Mouse (Mus musculus): Measurements from ENCODE around the gene Rab4b.

Gene Rab4b

GRCm38 (mm10) chr7:27185986-27186385, 7.3 kb upstream of the Rab4b start:
- no peak for DNase-seq (ENCODE audit: extremely low spot score, low read depth, low spot score)

- no peak for DNase-seq (ENCODE audit: extremely low spot score, low read depth, low spot score)
Measured at GRCm38 (mm10) chr7:27184964-27185363, 6.3 kb upstream of the Rab4b start.

GRCm38 (mm10) chr7:27182498-27182897, 3.8 kb upstream of the Rab4b start:
- no peak for DNase-seq (ENCODE audit: extremely low spot score, low read depth, low spot score)

- DNase-seq (ENCODE audit: extremely low spot score, low read depth, low spot score), result no peak
Measured at GRCm38 (mm10) chr7:27180837-27181695, 2.4 kb upstream of the Rab4b start, which contains the start of the genes Gm21983 and Mia. TSS of gene Gm21983 (minus strand) at chr7:27181086. TSS of gene Mia (minus strand) at chr7:27181157.

- DNase-seq (ENCODE audit: extremely low spot score, low read depth, low spot score), result no peak
Measured at GRCm38 (mm10) chr7:27180036-27180435, 1.3 kb upstream of the Rab4b start.

DNA sequence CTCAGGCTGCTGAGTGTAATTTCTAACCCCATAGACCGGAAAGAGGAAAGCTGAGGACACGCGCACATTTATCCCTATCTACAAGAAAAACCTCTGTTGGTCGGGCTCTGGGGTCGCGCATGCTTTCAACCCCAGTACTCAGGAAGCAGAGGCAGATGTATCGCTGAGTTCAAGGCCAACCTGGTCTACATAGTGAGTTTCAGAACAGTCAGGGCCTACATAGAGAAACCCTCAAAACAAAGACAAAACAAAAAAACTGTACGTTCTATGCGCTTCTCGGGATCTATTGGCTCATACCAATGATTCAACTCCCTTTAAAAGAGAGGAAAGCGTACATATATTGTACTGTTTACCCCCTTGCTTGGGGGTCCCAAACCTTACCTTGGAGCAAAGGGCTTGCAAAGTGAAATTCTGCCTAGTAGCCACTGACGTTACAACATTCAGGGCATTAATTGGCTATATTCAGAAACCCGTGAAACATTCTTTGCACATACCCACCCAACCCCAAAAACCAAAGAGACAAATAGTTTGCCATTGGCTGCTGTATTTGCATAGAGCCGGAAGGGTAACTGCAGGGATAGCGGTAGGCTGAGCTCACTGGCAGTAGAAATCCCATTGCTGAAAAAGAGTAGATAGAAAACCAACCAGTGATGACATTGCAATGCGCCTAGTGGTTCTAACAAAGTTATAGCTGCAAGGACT, 672 bp upstream of the Rab4b start:
- DNase-seq (ENCODE audit: extremely low spot score, low read depth, low spot score), result no peak

GRCm38 (mm10) chr7:27177942-27178323, 763 bp downstream of the Rab4b start:
- DNase-seq (ENCODE audit: extremely low spot score, low read depth, low spot score), result no peak

- no peak for DNase-seq (ENCODE audit: extremely low spot score, low read depth, low spot score)
Measured at GRCm38 (mm10) chr7:27174896-27175295, 3.8 kb downstream of the Rab4b start.

DNA sequence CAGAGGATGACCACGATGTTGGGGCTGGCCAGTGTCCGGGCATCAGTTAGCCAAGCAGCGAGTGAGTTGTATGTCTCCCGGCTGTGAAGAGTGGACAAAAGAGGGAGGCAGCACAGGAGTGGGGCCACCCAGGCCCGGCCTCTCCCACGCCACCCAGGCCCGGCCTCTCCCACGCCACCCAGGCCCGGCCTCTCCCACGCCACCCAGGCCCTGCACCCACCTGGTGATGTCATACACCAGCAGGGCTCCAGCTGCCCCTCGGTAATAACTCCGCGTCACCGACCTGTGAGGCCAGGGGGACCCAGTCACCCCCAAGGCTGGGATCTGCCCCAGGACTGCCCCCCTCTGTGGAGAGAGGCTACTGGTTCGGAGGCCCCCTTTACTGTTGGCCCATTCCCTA, 4.2 kb downstream of the Rab4b start:
- no peak for DNase-seq (ENCODE audit: extremely low spot score, low read depth, low spot score)

DNA sequence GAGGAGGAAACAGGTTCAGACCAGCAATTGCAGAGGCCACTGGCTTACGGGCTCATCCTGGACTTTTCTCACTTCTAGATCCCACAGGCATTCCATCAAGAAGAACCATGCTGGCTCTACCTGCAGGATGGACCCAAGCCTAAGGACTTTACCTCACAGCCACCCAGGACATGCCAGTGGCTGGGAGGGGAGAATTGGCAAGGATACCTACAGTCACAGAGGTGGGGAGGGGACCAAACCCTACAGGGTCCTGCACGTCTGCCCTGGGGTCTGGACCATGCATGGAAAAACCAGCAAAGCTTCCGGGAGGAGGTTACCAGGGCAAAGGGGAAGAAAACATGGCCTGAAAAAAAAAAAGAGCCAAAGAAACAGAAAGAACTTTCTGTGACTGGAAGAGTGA, 7.7 kb downstream of the Rab4b start:
- no peak for DNase-seq (ENCODE audit: extremely low spot score, low read depth, low spot score)

- no peak for DNase-seq (ENCODE audit: extremely low spot score, low read depth, low spot score)
Measured at GRCm38 (mm10) chr7:27168371-27168770, 10.3 kb downstream of the Rab4b start.

GRCm38 (mm10) chr7:27167475-27168094, 11.1 kb downstream of the Rab4b start:
- no peak for DNase-seq (ENCODE audit: extremely low spot score, low read depth, low spot score)

- peak; percentile 78 for DNase-seq (ENCODE audit: extremely low spot score, low read depth, low spot score)
Measured at GRCm38 (mm10) chr7:27166614-27167474, 11.9 kb downstream of the Rab4b start, which contains the start of gene Egln2. TSS of gene Egln2 (minus strand) at chr7:27166802.

GRCm38 (mm10) chr7:27166229-27166613, 12.5 kb downstream of the Rab4b start:
- DNase-seq (ENCODE audit: extremely low spot score, low read depth, low spot score), result no peak

DNA sequence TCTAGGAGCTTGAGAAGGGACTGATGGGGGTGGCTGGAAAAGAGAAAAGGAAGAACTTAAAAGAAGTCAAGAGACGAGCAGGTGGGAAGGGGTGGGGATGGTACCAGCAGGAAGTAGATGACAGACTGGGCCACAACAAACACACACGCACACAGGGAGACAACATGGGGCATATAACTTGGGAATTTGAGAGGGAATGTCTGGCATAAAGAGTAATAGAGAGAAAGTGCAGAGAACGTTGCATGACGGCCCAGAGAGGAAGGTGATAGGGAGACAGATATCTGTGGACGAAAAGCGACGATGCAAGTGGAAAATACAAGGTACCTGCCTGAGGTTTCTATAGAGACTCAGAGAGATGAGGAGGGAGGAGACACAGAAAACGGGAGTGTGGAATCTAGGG, 13.0 kb downstream of the Rab4b start:
- no peak for DNase-seq (ENCODE audit: extremely low spot score, low read depth, low spot score)

DNA sequence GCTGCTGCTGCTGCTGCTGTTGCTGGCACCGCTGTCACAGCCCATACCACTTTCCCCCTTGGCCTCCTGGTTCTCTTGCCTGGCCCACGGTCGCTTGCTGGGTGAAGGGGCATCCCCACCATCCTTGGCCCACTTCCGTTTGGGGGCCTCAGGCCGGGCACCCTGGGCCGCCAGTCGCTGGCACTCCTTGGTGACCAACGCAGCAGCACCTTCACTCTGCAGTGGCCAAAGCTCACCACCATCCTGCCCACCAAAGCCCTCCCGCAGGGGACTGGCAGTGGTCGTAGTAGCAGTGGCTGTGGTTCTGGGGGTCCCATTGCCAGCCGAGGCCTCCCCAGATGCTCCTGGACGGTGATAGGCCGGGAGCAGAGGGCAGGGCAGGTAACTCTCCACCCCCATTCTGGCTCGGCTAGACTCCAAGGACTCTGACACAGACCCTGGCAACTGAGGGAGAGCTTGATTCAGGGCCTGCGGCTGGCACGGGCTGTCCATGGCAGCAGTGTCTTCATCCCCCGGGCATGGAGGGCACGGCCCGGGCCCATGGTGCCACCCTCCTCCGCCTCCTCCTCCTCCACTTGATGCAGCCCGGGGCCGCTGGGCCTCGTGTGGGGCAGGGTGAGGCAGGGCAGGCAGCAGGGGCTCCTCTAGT, 13.6 kb downstream of the Rab4b start:
- DNase-seq (ENCODE audit: extremely low spot score, low read depth, low spot score), result no peak

DNA sequence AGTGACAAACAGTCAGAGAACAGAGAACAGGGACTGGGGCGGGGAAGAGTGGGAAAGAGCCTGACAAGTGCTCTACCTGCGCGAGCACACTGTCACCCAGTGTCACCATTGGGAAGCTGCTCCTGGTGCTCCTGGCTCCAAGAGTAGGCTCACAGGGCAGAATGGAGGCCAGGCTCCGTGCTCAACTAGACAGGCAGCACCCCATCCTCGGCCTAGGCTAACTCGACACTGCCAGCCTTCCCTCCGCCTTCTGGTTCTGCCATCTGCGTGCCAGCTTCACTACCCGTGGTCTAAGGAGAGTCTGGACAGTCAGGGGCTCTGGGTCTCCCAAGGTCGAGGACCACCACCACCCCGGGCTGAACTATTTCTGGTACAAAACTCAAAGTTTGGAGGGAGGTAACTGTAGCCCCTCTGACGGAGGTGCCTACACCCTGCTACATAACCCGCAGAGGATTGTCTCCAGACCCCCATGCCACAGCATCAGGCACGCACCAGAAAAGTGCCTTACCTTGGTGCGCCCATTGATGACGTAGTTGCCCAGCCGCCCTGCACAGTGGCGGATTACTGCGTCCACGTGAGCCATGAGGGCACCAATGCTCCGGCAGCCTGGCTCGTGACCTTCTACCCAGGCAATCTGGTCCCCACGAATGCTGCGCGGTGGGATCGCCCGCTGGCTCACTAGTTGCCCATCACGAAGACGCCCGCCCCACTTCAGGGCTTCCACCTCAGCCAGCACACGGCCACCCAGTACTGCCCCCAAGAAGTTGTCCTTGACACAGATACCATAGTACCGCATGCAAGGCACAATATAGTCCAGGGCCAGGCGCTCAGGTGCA, 14.4 kb downstream of the Rab4b start:
- no peak for DNase-seq (ENCODE audit: extremely low spot score, low read depth, low spot score)

DNA sequence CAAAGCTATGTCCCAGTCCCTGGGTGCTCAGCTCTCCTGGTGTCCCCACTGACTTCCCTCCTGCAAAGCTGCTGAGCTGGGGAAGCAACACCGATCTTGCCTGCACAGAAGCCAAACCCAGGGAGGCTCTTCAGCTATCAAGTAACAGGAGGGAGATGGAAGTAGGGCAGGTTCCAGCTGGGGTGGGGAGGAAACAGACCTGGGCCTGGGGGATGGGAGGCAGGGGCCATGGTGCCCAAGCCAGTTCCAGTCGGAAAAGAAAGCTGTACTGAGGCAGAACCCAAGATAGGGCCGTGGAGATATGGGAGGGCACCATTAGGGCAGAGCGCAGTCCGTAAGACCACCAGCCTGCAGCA, 15.3 kb downstream of the Rab4b start:
- no peak for DNase-seq (ENCODE audit: extremely low spot score, low read depth, low spot score)

DNA sequence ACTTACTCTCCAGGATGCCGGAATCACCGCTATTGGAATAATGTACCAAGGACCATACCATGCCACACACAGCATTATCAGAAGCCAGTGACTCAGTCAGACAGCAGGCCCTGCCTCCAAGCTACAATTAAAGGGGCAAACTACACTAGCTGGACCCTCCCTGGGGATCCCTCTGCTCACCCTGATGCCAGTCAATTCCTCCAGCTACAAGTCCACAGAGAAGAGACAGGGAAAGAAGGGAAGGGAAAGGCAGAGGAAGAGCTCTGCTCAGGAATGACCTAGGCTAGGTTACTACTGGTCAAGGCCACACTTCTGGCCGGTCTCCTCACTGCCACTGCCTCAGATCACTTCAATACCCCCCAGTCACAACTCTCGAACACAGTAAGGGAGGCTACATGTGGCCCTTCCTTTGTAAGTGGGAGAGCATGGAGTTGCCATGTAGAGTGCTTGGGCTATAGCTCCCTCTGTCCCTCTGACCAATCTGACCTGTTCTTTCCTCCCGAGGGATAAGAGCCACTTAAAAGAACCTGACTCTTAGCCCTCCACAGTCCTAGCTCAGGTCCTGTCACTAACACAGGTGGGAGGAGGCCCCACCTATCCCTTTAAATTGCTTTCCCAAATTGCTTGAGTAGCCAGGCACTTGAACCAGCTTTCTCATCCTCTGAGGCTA, 15.8 kb downstream of the Rab4b start:
- no peak for DNase-seq (ENCODE audit: extremely low spot score, low read depth, low spot score)

Measured in hindlimb bud, embryonic 11.5 days (tissue).